Mouse (Mus musculus): ENCODE data around the gene Sfmbt1. TPM values are rescaled to one million over a fixed set of nuclear protein-coding genes. Genes with fewer than 3 reads are reported as not detected.
A peak's percentile ranks its signal among the peaks of the same experiment; 100 is the strongest.

The Sfmbt1 gene
- polyA plus RNA-seq, 1 experiment from 2014 or later, result 18.0 TPM

DNA sequence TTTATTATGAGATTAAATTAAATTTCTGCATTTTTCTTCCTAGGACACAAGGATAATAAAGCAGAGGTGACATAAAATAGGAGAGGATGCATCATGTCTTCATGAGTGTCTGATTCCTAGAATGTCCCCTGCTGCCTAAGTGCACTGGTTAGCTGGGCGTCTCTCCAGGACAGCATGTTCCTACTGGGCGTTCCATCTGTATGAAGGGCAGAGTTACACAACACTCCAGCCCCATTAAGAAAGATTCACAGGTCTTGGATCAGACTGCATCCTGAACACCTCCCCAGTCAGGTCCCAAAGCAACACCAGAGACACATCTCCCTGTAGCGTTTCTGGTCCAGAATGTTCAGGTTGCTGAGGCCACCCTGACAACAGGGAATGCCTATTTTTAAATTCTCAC lies 140.7 kb downstream of the Sfmbt1 start:
- Histone ChIP-seq H3K4me1 (ENCODE audit: control insufficient read depth, insufficient read depth, low read length) (no peaks in the 10 kb centered on the region), H3K27ac (ENCODE audit: low read depth, low read length) (no peak overlapping the region), H3K36me3 (ENCODE audit: control insufficient read depth, insufficient read depth, low read length) (no peaks in the 10 kb centered on the region), H3K9ac (ENCODE audit: low read depth, low read length) (no peak overlapping the region), H3K27me3 (ENCODE audit: control insufficient read depth, insufficient read depth, low read length) (no peaks in the 10 kb centered on the region), H3K4me2 (replicated peaks; ENCODE audit: low read depth, low read length) (no peak overlapping the region), H3K4me3 (ENCODE audit: low read length) (no peak overlapping the region), H3K9me3 (ENCODE audit: control insufficient read depth, low read length) (no peaks in the 10 kb centered on the region)
- WGBS, result 95% methylated on average over 3 of the region's 3 CpGs
- no peak for ATAC-seq (ENCODE audit: low FRiP score, low TSS enrichment)

DNA sequence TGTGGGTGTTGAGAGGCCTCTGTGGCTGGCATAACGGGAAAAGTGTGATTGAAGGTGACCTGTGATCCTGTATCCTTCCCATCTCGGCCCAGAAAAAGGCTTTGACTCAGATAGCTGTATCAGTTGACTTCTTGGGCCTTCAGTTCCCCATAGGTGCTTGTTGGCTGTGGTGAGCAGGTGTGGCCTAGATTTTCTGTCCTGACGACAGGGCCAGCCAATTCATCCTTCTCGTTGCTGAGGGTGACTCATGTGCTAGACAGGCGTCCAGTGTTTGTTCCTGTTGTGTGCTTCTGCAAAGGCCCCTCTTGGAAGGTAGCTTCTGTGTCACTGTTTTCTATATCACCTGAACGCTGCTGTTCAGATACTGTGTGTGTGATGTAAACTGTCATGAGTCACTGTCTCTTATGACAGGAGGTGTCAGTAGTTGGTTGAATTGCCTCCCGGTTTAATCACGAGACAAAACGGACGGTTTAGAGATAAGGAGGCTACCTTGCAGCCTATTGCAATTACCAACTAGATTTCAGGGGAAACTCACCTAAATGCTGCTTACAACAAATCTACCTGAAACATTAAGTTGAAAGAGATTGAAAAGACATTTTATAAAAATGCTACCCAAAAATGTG lies 142.3 kb downstream of the Sfmbt1 start:
- no peak overlapping the region for H3K4me2 ChIP-seq (replicated peaks; ENCODE audit: low read depth, low read length)
- H3K27ac ChIP-seq (ENCODE audit: low read depth, low read length), result no peak overlapping the region
- H3K4me1 ChIP-seq (ENCODE audit: control insufficient read depth, insufficient read depth, low read length), result no peaks in the 10 kb centered on the region
- no peaks in the 10 kb centered on the region for H3K27me3 ChIP-seq (ENCODE audit: control insufficient read depth, insufficient read depth, low read length)
- no peak overlapping the region for H3K9ac ChIP-seq (ENCODE audit: low read depth, low read length)
- 80% methylated on average over 10 of the region's 10 CpGs for WGBS
- no peaks in the 10 kb centered on the region for H3K9me3 ChIP-seq (ENCODE audit: control insufficient read depth, low read length)
- H3K4me3 ChIP-seq (ENCODE audit: low read length), result no peak overlapping the region
- H3K36me3 ChIP-seq (ENCODE audit: control insufficient read depth, insufficient read depth, low read length), result no peaks in the 10 kb centered on the region
- ATAC-seq (ENCODE audit: low FRiP score, low TSS enrichment), result no peak

DNA sequence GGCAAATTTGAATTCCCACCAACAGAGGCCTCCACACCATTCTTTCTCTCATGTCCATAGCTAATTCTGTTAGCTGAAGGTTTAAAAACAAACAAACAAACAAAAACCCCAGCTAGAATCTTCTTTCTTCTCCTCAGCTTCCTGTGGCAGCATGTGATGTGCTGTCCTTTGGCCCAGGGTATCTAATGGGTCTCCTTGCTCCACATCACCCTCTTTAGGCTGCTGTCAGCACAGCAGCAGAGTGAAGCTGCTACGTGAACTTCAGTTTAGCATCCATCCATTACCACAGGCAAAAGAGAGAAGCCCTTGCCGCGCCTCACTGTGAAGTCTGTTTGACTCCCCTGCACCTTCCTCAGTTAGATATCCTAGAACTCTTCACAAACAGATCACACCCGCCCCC lies 143.3 kb downstream of the Sfmbt1 start:
- 77% methylated on average over 4 of the region's 4 CpGs for WGBS
- Histone ChIP-seq H3K4me3 (ENCODE audit: low read length) (no peak overlapping the region), H3K27me3 (ENCODE audit: control insufficient read depth, insufficient read depth, low read length) (no peaks in the 10 kb centered on the region), H3K4me1 (ENCODE audit: control insufficient read depth, insufficient read depth, low read length) (no peaks in the 10 kb centered on the region), H3K4me2 (replicated peaks; ENCODE audit: low read depth, low read length) (no peak overlapping the region), H3K36me3 (ENCODE audit: control insufficient read depth, insufficient read depth, low read length) (no peaks in the 10 kb centered on the region), H3K27ac (ENCODE audit: low read depth, low read length) (no peak overlapping the region), H3K9ac (ENCODE audit: low read depth, low read length) (no peak overlapping the region), H3K9me3 (ENCODE audit: control insufficient read depth, low read length) (no peaks in the 10 kb centered on the region)
- no peak for ATAC-seq (ENCODE audit: low FRiP score, low TSS enrichment)

DNA sequence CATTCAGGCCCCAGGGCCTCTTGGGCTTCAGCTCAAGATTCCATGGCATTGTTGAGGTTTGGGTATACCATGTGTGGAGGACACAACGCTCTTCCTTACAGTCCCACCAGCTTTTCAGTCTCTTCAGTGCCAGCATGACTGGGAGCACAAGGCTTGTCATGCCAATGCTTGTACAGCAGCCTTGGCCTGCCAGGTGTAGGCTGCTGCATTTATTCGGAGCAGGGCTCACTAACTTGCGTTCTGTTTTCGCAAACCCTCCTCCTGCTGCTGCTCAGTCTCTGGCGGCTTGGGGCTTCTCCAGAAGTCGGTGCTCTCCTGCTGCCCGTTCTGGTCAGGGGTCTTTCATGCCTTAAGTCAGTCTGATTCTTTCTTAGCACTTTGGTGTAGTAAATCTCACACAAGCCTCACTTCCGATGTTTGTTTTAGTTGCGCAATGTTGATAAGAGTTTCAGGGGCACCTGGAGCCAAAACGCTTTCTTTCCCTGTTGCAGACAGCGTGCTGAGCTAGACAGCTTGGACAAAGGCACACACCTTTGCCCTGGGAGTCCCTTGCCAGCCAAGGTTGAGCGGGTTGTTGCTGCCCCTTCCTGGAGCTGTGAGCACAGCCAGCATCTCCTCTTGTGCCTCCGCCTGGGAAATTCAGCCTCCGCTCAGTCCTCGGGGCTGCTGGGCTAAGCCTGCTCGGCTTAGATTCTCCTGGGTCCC lies 146.9 kb downstream of the Sfmbt1 start:
- Histone ChIP-seq H3K4me2 (replicated peaks; ENCODE audit: low read depth, low read length) (no peak overlapping the region), H3K9me3 (ENCODE audit: control insufficient read depth, low read length) (no peaks in the 10 kb centered on the region), H3K4me1 (ENCODE audit: control insufficient read depth, insufficient read depth, low read length) (no peaks in the 10 kb centered on the region), H3K9ac (ENCODE audit: low read depth, low read length) (no peak overlapping the region), H3K4me3 (ENCODE audit: low read length) (no peak overlapping the region), H3K36me3 (ENCODE audit: control insufficient read depth, insufficient read depth, low read length) (peaks cover 9% of the 10 kb centered on the region; the same call in 1 of the 2 replicates), H3K27me3 (ENCODE audit: control insufficient read depth, insufficient read depth, low read length) (no peaks in the 10 kb centered on the region), H3K27ac (ENCODE audit: low read depth, low read length) (no peak overlapping the region)
- no peak for ATAC-seq (ENCODE audit: low FRiP score, low TSS enrichment)
- WGBS, result 50% methylated on average over 16 of the region's 16 CpGs

DNA sequence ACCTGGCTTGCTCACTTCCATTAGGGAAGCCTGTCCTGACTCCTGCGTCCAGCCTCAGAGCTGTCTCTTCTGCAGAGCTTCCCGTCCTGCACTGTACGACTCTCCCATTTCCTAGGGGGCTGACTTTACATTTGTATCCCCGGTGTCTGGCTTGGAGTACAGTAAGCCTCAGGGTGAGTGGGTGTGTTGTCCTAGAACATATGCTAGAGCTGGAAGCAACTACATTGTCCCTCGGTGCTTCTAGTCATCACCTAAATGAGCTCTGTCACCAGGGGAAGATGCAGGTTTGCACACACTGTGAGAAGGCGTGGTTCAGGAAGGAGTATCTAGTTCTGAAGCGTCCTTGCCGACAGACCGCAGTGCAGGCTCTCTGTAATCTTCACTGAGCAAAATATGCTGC lies 147.7 kb downstream of the Sfmbt1 start:
- no peaks in the 10 kb centered on the region for H3K27me3 ChIP-seq (ENCODE audit: control insufficient read depth, insufficient read depth, low read length)
- WGBS, result 85% methylated on average over 9 of the region's 9 CpGs
- H3K36me3 ChIP-seq (ENCODE audit: control insufficient read depth, insufficient read depth, low read length), result peaks cover 9% of the 10 kb centered on the region; the same call in 1 of the 2 replicates
- H3K4me1 ChIP-seq (ENCODE audit: control insufficient read depth, insufficient read depth, low read length), result no peaks in the 10 kb centered on the region
- no peak overlapping the region for H3K4me2 ChIP-seq (replicated peaks; ENCODE audit: low read depth, low read length)
- no peak overlapping the region for H3K9ac ChIP-seq (ENCODE audit: low read depth, low read length)
- no peak overlapping the region for H3K4me3 ChIP-seq (ENCODE audit: low read length)
- ATAC-seq (ENCODE audit: low FRiP score, low TSS enrichment), result no peak
- H3K9me3 ChIP-seq (ENCODE audit: control insufficient read depth, low read length), result no peaks in the 10 kb centered on the region
- H3K27ac ChIP-seq (ENCODE audit: low read depth, low read length), result no peak overlapping the region

DNA sequence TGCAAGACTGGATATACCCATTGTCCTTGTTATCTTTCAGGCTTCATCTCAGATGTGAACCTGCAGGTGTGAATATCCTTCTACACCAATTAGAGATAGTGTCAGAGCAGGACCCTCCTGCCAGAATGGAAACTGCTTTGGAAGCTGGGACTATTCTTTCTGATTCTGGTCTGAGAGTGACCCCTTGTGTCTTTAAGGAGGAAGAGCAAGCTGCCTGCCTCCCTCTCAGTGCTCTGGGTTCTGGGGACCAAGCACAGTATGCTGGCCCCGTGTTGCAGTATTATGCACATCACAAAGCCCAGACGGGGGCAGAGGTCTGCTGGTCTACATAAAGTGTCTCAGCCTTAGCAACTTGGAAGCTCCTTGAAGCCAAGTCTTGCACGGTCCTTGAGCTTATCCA lies 150.7 kb downstream of the Sfmbt1 start:
- peaks cover 8% of the 10 kb centered on the region; the same call in 1 of the 2 replicates for H3K4me1 ChIP-seq (ENCODE audit: control insufficient read depth, insufficient read depth, low read length)
- no peaks in the 10 kb centered on the region for H3K27me3 ChIP-seq (ENCODE audit: control insufficient read depth, insufficient read depth, low read length)
- no peak overlapping the region for H3K27ac ChIP-seq (ENCODE audit: low read depth, low read length)
- no peak overlapping the region for H3K4me2 ChIP-seq (replicated peaks; ENCODE audit: low read depth, low read length)
- peaks cover 9% of the 10 kb centered on the region; the same call in 1 of the 2 replicates for H3K36me3 ChIP-seq (ENCODE audit: control insufficient read depth, insufficient read depth, low read length)
- no peaks in the 10 kb centered on the region for H3K9me3 ChIP-seq (ENCODE audit: control insufficient read depth, low read length)
- H3K4me3 ChIP-seq (ENCODE audit: low read length), result no peak overlapping the region
- H3K9ac ChIP-seq (ENCODE audit: low read depth, low read length), result no peak overlapping the region
- ATAC-seq (ENCODE audit: low FRiP score, low TSS enrichment), result no peak
- WGBS, result 62% methylated on average over 3 of the region's 3 CpGs

DNA sequence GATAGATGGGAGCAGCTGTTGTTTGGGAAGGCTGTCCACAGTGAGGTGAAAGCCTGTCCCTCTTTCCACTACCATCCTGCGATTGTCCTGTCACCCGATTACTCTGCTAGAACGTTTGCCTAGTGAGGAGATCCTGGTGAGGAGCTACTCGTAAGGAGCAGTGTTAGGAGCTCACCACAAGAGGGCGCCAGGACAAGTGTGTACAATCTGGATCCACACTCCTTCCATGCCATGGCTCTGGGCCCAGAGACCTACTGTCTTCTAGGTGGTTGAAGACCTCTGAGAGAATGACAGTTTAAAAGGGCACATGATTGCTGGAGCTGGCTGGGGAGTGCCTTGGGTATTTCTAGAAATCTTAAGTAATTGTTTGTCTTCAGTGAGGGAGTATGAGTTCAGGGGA lies 152.4 kb downstream of the Sfmbt1 start:
- H3K9me3 ChIP-seq (ENCODE audit: control insufficient read depth, low read length), result no peaks in the 10 kb centered on the region
- H3K9ac ChIP-seq (ENCODE audit: low read depth, low read length), result no peak overlapping the region
- H3K27ac ChIP-seq (ENCODE audit: low read depth, low read length), result no peak overlapping the region
- no peaks in the 10 kb centered on the region for H3K27me3 ChIP-seq (ENCODE audit: control insufficient read depth, insufficient read depth, low read length)
- 31% methylated on average over 5 of the region's 5 CpGs for WGBS
- no peak overlapping the region for H3K4me3 ChIP-seq (ENCODE audit: low read length)
- peaks cover 8% of the 10 kb centered on the region; the same call in 1 of the 2 replicates for H3K4me1 ChIP-seq (ENCODE audit: control insufficient read depth, insufficient read depth, low read length)
- no peak for ATAC-seq (ENCODE audit: low FRiP score, low TSS enrichment)
- H3K4me2 ChIP-seq (replicated peaks; ENCODE audit: low read depth, low read length), result no peak overlapping the region
- peaks cover 9% of the 10 kb centered on the region; the same call in 1 of the 2 replicates for H3K36me3 ChIP-seq (ENCODE audit: control insufficient read depth, insufficient read depth, low read length)

DNA sequence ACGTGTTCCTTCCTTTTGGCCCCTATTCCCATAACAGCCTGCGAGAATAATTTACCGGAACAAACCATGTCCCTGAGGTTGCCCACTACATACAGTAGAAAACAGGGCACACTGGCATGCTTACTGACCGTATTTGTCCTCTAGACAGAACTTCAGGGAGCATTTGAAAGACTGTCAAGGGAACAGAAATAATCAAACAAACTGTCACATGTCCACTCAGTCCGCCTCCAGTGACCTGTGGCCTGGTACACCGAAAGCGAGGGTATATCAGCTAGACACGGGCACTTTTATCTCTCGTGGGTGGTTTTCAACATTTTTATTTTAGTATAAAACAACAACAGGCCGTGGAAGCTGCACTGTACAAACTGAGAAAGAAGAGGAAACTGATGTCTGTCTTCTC lies 154.2 kb downstream of the Sfmbt1 start:
- no peak overlapping the region for H3K9ac ChIP-seq (ENCODE audit: low read depth, low read length)
- H3K36me3 ChIP-seq (ENCODE audit: control insufficient read depth, insufficient read depth, low read length), result peaks cover 24% of the 10 kb centered on the region
- H3K9me3 ChIP-seq (ENCODE audit: control insufficient read depth, low read length), result no peaks in the 10 kb centered on the region
- peaks cover 8% of the 10 kb centered on the region; the same call in 1 of the 2 replicates for H3K4me1 ChIP-seq (ENCODE audit: control insufficient read depth, insufficient read depth, low read length)
- no peak overlapping the region for H3K4me2 ChIP-seq (replicated peaks; ENCODE audit: low read depth, low read length)
- H3K4me3 ChIP-seq (ENCODE audit: low read length), result no peak overlapping the region
- 85% methylated on average over 10 of the region's 10 CpGs for WGBS
- no peak for ATAC-seq (ENCODE audit: low FRiP score, low TSS enrichment)
- H3K27me3 ChIP-seq (ENCODE audit: control insufficient read depth, insufficient read depth, low read length), result no peaks in the 10 kb centered on the region
- H3K27ac ChIP-seq (ENCODE audit: low read depth, low read length), result no peak overlapping the region

DNA sequence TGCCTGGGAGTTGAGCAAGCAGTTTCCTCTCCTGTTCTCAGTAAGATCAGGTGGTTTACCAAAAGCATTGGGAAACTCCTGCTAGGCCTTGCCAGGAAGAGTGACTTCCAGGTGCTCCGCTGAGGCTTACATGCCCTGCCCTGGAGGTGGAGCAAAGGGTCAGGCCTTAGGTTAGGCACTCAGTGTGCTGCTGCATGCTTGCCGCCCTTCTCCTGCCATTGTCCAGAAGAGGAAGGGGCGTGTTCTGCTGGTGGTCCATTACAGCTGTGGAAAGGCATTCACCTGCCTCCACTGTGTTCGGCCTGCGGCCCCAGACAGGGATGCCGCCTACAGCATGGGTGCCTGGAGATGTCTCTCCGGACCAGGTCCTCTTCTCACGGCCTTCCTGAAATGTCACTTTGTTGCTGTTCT lies 154.7 kb downstream of the Sfmbt1 start:
- no peak overlapping the region for H3K4me2 ChIP-seq (replicated peaks; ENCODE audit: low read depth, low read length)
- no peak overlapping the region for H3K9ac ChIP-seq (ENCODE audit: low read depth, low read length)
- H3K4me3 ChIP-seq (ENCODE audit: low read length), result no peak overlapping the region
- H3K36me3 ChIP-seq (ENCODE audit: control insufficient read depth, insufficient read depth, low read length), result peaks cover 30% of the 10 kb centered on the region
- no peaks in the 10 kb centered on the region for H3K9me3 ChIP-seq (ENCODE audit: control insufficient read depth, low read length)
- H3K4me1 ChIP-seq (ENCODE audit: control insufficient read depth, insufficient read depth, low read length), result peaks cover 8% of the 10 kb centered on the region; the same call in 1 of the 2 replicates
- no peaks in the 10 kb centered on the region for H3K27me3 ChIP-seq (ENCODE audit: control insufficient read depth, insufficient read depth, low read length)
- H3K27ac ChIP-seq (ENCODE audit: low read depth, low read length), result peak overlapping the region; percentile 80
- 79% methylated on average over 8 of the region's 8 CpGs for WGBS
- ATAC-seq (ENCODE audit: low FRiP score, low TSS enrichment), result no peak
